8 mouse cellular contexts compared by ENCODE assay signal in genomic region chr6:134035490-134036405, GRCm38 (mm10). TPM values are rescaled to one million over a fixed set of nuclear protein-coding genes. Genes with fewer than 3 reads are reported as not detected.
DNase-seq lines count a peak whose midpoint lies in the region; ATAC-seq and TF ChIP-seq lines count a peak whose summit lies in the region.

Gene Etv6 (plus strand): TSS chr6:134035700.

- peak within 1 kb of the TSS; percentile 76 for H3K4me2 ChIP-seq in hindbrain, embryonic 16.5 days (ENCODE audit: low read length)

- H3K4me3 ChIP-seq in gastrocnemius, adult 2 months = peak within 1 kb of the TSS; percentile 90
- peak within 1 kb of the TSS; percentile 94 for H3K4me3 ChIP-seq in hindbrain, embryonic 16.5 days (ENCODE audit: low read length)
- peak within 1 kb of the TSS; percentile 97 for H3K4me3 ChIP-seq in megakaryocyte, embryonic 14.5 days (replicated peaks)

- H3K36me3 ChIP-seq in hindbrain, embryonic 16.5 days (ENCODE audit: control insufficient read depth, insufficient read depth, low read length) = no peaks in the 10 kb centered on the region
- peaks cover 4% of the 10 kb centered on the region for H3K36me3 ChIP-seq in megakaryocyte, embryonic 14.5 days (replicated peaks; ENCODE audit: low read length)

- H3K9ac ChIP-seq in hindbrain, embryonic 16.5 days (ENCODE audit: low read depth, low read length) = peak within 1 kb of the TSS; percentile 99

- no peaks in the 10 kb centered on the region for H3K9me3 ChIP-seq in hindbrain, embryonic 16.5 days (ENCODE audit: control insufficient read depth, low read length)
- H3K9me3 ChIP-seq in megakaryocyte, embryonic 14.5 days = no peaks in the 10 kb centered on the region

- DNase-seq in adipocyte (ENCODE audit: low spot score) = peak; percentile 93
- peak; percentile 86 for DNase-seq in gastrocnemius, adult 2 months
- peak; percentile 65 to 81 for DNase-seq in left cerebral cortex, adult 9 months (ENCODE audit: low spot score in 2 of 2)
- peak; percentile 71 for DNase-seq in right cerebral cortex, postnatal 14 days
- DNase-seq in urinary bladder, postnatal 25 days (ENCODE audit: low spot score) = peak; percentile 75

- under 1% methylated on average over 60 of the region's 78 CpGs for WGBS in hindbrain, embryonic 16.5 days

- peaks cover 23% of the 10 kb centered on the region for H3K4me1 ChIP-seq in hindbrain, embryonic 16.5 days (ENCODE audit: control insufficient read depth, insufficient read depth, low read depth, low read length)
- H3K4me1 ChIP-seq in megakaryocyte, embryonic 14.5 days = peaks cover 36% of the 10 kb centered on the region

- no peaks in the 10 kb centered on the region for H3K27me3 ChIP-seq in hindbrain, embryonic 16.5 days (replicated peaks; ENCODE audit: control insufficient read depth, insufficient read depth, low read length)
- no peaks in the 10 kb centered on the region for H3K27me3 ChIP-seq in megakaryocyte, embryonic 14.5 days (replicated peaks)

- TF ChIP-seq CTCF in gastrocnemius, adult 2 months (IDR thresholded peaks at IDR 0.05) = no peak

- intact Hi-C loops in gastrocnemius, adult 2 months (cut with DNase I) = loop anchor here (5.0 to 10.0 kb wide), 4 partner anchors 47 to 209 kb away; no protein-coding TSS in a partner anchor

- peak within 1 kb of the TSS; percentile 100 for H3K27ac ChIP-seq in gastrocnemius, adult 2 months
- H3K27ac ChIP-seq in hindbrain, embryonic 16.5 days (ENCODE audit: low read depth, low read length) = peak within 1 kb of the TSS; percentile 100

- ATAC-seq in common myeloid progenitor, adult 5-6 weeks (replicated peaks; ENCODE audit: low read depth, poor library complexity, severe bottlenecking) = peak; percentile 33
- peak; percentile 69 for ATAC-seq in hindbrain, embryonic 16.5 days

RNA-seq across cellular contexts. Expression of gene Etv6, which starts in this region (rescaled TPM):
- 110 and 129 TPM in 2 replicates for total RNA-seq in common myeloid progenitor, adult 5-6 weeks (2017)
- total RNA-seq in gastrocnemius, adult 2 months (2021) = 10 to 100 TPM in 1 of 2 experiments, 1 to 10 TPM in 1; 6.7 to 10.8 TPM
- 3.4 and 5.4 TPM in 2 replicates for polyA plus RNA-seq in hindbrain, embryonic 16.5 days (2015; fragmentation: Nextera tagmentation; extraction: Ambion mirVana)
- 152 and 256 TPM in 2 replicates for polyA plus RNA-seq in megakaryocyte, embryonic 14.5 days (2012; ENCODE audit: insufficient read depth, low replicate concordance)

Comparison
In these comparisons a context has a peak if more than half of its experiments do, and no peak if none do; other contexts are left out.
1. Peak in every context shown above with its lines: DNase-seq, ATAC-seq, H3K4me3 ChIP-seq and H3K27ac ChIP-seq.
2. RNA of gene Etv6 (polyA plus RNA-seq): 152 to 256 TPM in megakaryocyte, embryonic 14.5 days; 3.4 to 5.4 TPM in hindbrain, embryonic 16.5 days; every median in the first group is over 10 times any median in the second.